Mouse (Mus musculus) cerebellum, adult 2 months (tissue): Measurements from ENCODE around the gene Khdc1c.

Experiments used
- CTCF ChIP-seq: fragments of 200-500 bp; IDR thresholded peaks from 2 replicates; pipeline ENCODE4 v1.5.1; 2011; ENCODE audit warnings: low read depth, mild to moderate bottlenecking, control low read depth, low read length, moderate library complexity, borderline replicate concordance; ENCODE audit not compliant: insufficient read depth
- POLR2A ChIP-seq: fragments of 200-500 bp; IDR thresholded peaks from 2 replicates; pipeline ENCODE4 v1.6.1; 2011; ENCODE audit warnings: low read length, control low read depth, borderline replicate concordance; ENCODE audit not compliant: insufficient read depth

DNA sequence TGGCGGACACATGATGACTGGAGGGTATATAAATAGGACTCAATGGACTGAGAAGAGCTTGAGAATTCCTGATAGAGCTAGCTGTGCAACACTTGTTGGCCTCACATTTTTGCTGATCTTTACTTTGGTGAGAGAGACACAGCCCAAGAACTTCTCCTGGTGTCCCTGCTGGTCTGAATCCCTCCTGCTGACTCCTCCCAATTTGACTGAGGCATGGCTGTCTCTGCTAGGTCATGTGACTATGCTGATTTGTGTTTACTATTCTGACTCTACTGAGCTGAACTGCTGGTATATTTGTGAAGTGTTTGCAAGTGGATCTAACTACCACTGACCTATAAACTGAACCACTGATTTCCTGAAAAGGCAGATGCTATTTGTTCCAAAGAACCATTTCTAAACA lies 46.5 kb upstream of the Khdc1c start:
- TF ChIP-seq CTCF (no peak), POLR2A (no peak)
